Mouse (Mus musculus) cerebellum, adult 2 months (tissue): Measurements from ENCODE around the gene Ptchd4. TPM values are rescaled to one million over a fixed set of nuclear protein-coding genes. Genes with fewer than 3 reads are reported as not detected.

ENCODE experiments used
- DNase-seq, 2 experiments: peaks; one replicate each; pipeline ENCODE4 v3.0.0; 2021
- H3K27ac ChIP-seq: fragments of 200-500 bp; 2 replicates; pipeline ENCODE4 v1.5.1; 2012; ENCODE audit warnings: low read length, control low read depth, inconsistent platforms; ENCODE audit not compliant: insufficient read depth
- H3K27me3 ChIP-seq: fragments of 200-500 bp; 2 replicates; pipeline ENCODE4 v1.6.1; 2012; ENCODE audit warnings: inconsistent platforms, mild to moderate bottlenecking, low read length, moderate library complexity; ENCODE audit not compliant: control insufficient read depth, insufficient read depth
- H3K4me1 ChIP-seq: fragments of 200-500 bp; 2 replicates; pipeline ENCODE4 v1.6.1; 2011; ENCODE audit warnings: low read length; ENCODE audit not compliant: control insufficient read depth, insufficient read depth
- H3K4me3 ChIP-seq: fragments of 200-500 bp; replicated peaks from 2 replicates; pipeline ENCODE3; 2011; ENCODE audit warnings: mild to moderate bottlenecking, low read depth, low read length, control low read depth; ENCODE audit not compliant: insufficient read depth
- CTCF ChIP-seq: fragments of 200-500 bp; IDR thresholded peaks from 2 replicates; pipeline ENCODE4 v1.5.1; 2011; ENCODE audit warnings: low read depth, mild to moderate bottlenecking, control low read depth, low read length, moderate library complexity, borderline replicate concordance; ENCODE audit not compliant: insufficient read depth
- POLR2A ChIP-seq: fragments of 200-500 bp; IDR thresholded peaks from 2 replicates; pipeline ENCODE4 v1.6.1; 2011; ENCODE audit warnings: low read length, control low read depth, borderline replicate concordance; ENCODE audit not compliant: insufficient read depth
- WGBS: fragments of 180-500 bp; shearing (Covaris S2); methylation state at CpG from one replicate; pipeline ENCODE4 v1.1.7; 2018; 5-methylcytosine and 5-hydroxymethylcytosine counted together
- polyA plus RNA-seq: library from polyadenylated mRNA; depleted of rRNA; stranded (reverse); fragments of >200 nt; gene quantifications from 2 replicates; pipeline ENCODE4 v1.2.3, GENCODE M21; 2012

Gene Ptchd4
- polyA plus RNA-seq, 1 experiment = 3.7 TPM

- 79% methylated on average over 4 of the region's 4 CpGs for WGBS
- Histone ChIP-seq H3K4me3 (no peak overlapping the region), H3K4me1 (peaks cover 3% of the 10 kb centered on the region; the same call in 1 of the 2 replicates), H3K27ac (no peak overlapping the region), H3K27me3 (no peaks in the 10 kb centered on the region)
- TF ChIP-seq POLR2A = no peak
- no peak for TF ChIP-seq CTCF
- DNase-seq = no peak
Measured at GRCm38 (mm10) chr17:42303062-42303577, 12.6 kb upstream of the Ptchd4 start.

- H3K4me1 ChIP-seq = no peaks in the 10 kb centered on the region
- DNase-seq = no peak
- WGBS = 38% methylated on average over 4 of the region's 4 CpGs
- H3K27ac ChIP-seq = no peak overlapping the region
- TF ChIP-seq CTCF = no peak
- no peak for TF ChIP-seq POLR2A
- no peaks in the 10 kb centered on the region for H3K27me3 ChIP-seq
- H3K4me3 ChIP-seq = no peak overlapping the region
Measured at GRCm38 (mm10) chr17:42304262-42304661, 11.5 kb upstream of the Ptchd4 start.

- WGBS = 100% methylated on average over 1 of the region's 1 CpGs
- Histone ChIP-seq H3K27me3 (no peaks in the 10 kb centered on the region), H3K4me1 (no peaks in the 10 kb centered on the region), H3K4me3 (no peak overlapping the region), H3K27ac (no peak overlapping the region)
- DNase-seq = no peak
- TF ChIP-seq POLR2A = no peak
- no peak for TF ChIP-seq CTCF
Measured at GRCm38 (mm10) chr17:42307001-42307400, 8.7 kb upstream of the Ptchd4 start.

GRCm38 (mm10) chr17:42310136-42310535, 5.6 kb upstream of the Ptchd4 start:
- TF ChIP-seq POLR2A (no peak), CTCF (no peak)
- Histone ChIP-seq H3K4me1 (no peaks in the 10 kb centered on the region), H3K27ac (no peak overlapping the region), H3K27me3 (no peaks in the 10 kb centered on the region), H3K4me3 (no peak overlapping the region)
- DNase-seq = no peak

GRCm38 (mm10) chr17:42316612-42316982, 850 bp downstream of the Ptchd4 start:
- peaks cover 12% of the 10 kb centered on the region; the same call in 1 of the 2 replicates for H3K4me1 ChIP-seq
- peak; percentile 75 to 80 for DNase-seq
- WGBS = under 1% methylated on average over 22 of the region's 22 CpGs
- H3K27me3 ChIP-seq = no peaks in the 10 kb centered on the region
- TF ChIP-seq POLR2A (no peak), CTCF (no peak)
- H3K27ac ChIP-seq = peak overlapping the region; percentile 55
- peak overlapping the region; percentile 66 for H3K4me3 ChIP-seq

GRCm38 (mm10) chr17:42335787-42336186, 20.0 kb downstream of the Ptchd4 start:
- peak; percentile 52 to 71 for DNase-seq
- Histone ChIP-seq H3K27ac (peak overlapping the region; percentile 64; the same call in 1 of the 2 replicates), H3K4me3 (no peak overlapping the region), H3K27me3 (no peaks in the 10 kb centered on the region), H3K4me1 (peaks cover 9% of the 10 kb centered on the region; the same call in 1 of the 2 replicates)
- TF ChIP-seq CTCF = no peak
- no peak for TF ChIP-seq POLR2A

- peak; percentile 25 to 77 for DNase-seq
- 22% methylated on average over 6 of the region's 6 CpGs for WGBS
Measured at GRCm38 (mm10) chr17:42336571-42336970, 20.8 kb downstream of the Ptchd4 start.

GRCm38 (mm10) chr17:42346027-42346426, 30.3 kb downstream of the Ptchd4 start:
- DNase-seq = no peak
- no peak overlapping the region for H3K27ac ChIP-seq
- no peaks in the 10 kb centered on the region for H3K27me3 ChIP-seq
- H3K4me3 ChIP-seq = no peak overlapping the region
- no peak for TF ChIP-seq POLR2A
- TF ChIP-seq CTCF = no peak
- peaks cover 7% of the 10 kb centered on the region; the same call in 1 of the 2 replicates for H3K4me1 ChIP-seq

More at GRCm38 (mm10) chr17:42336571-42336970, 20.8 kb downstream of the Ptchd4 start:
- H3K27ac ChIP-seq = peak overlapping the region; percentile 64; the same call in 1 of the 2 replicates
- H3K4me3 ChIP-seq = no peak overlapping the region
- H3K4me1 ChIP-seq = peaks cover 9% of the 10 kb centered on the region; the same call in 1 of the 2 replicates
- TF ChIP-seq CTCF = no peak
- no peak for TF ChIP-seq POLR2A
- H3K27me3 ChIP-seq = no peaks in the 10 kb centered on the region

- TF ChIP-seq CTCF (no peak), POLR2A (no peak)
- DNase-seq = no peak
- no peaks in the 10 kb centered on the region for H3K4me1 ChIP-seq
- WGBS = 76% methylated on average over 1 of the region's 1 CpGs
- H3K27me3 ChIP-seq = no peaks in the 10 kb centered on the region
- H3K27ac ChIP-seq = no peak overlapping the region
- H3K4me3 ChIP-seq = no peak overlapping the region
Measured at GRCm38 (mm10) chr17:42358481-42358880, 42.7 kb downstream of the Ptchd4 start.
